Mouse (Mus musculus) right cerebral cortex, postnatal 10 days (tissue): ENCODE measurements around the gene Iqce.

ENCODE experiments used
- DNase-seq, 2 experiments: peaks; one replicate each; pipeline ENCODE4 v3.0.0; 2021; ENCODE audit warnings: low spot score in 2 of 2

Iqce gene

GRCm38 (mm10) chr5:140702103-140702513 is at the start of gene Iqce:
TSS of gene Iqce (minus strand) at chr5:140702378.
- DNase-seq = peak; percentile 97

- peak in 1 of 2 experiments; percentile 51 for DNase-seq
Measured at GRCm38 (mm10) chr5:140750925-140751324, 48.7 kb upstream of the Iqce start.

GRCm38 (mm10) chr5:140749062-140749875 is 47.1 kb upstream of the Iqce start:
- DNase-seq = peak; percentile 72 to 82

- DNase-seq = no peak
Measured at GRCm38 (mm10) chr5:140748425-140748824, 46.2 kb upstream of the Iqce start.

GRCm38 (mm10) chr5:140743706-140744131 is 41.5 kb upstream of the Iqce start:
- peak; percentile 68 to 75 for DNase-seq

- DNase-seq = no peak
Measured at GRCm38 (mm10) chr5:140741877-140742276, 39.7 kb upstream of the Iqce start.

- DNase-seq = no peak
Measured at GRCm38 (mm10) chr5:140741040-140741439, 38.9 kb upstream of the Iqce start.

GRCm38 (mm10) chr5:140739813-140740212 is 37.6 kb upstream of the Iqce start:
- DNase-seq = peak in 1 of 2 experiments; percentile 38

- DNase-seq = no peak
Measured at GRCm38 (mm10) chr5:140736166-140736565, 34.0 kb upstream of the Iqce start.

GRCm38 (mm10) chr5:140735297-140735696 is 33.1 kb upstream of the Iqce start:
- peak in 1 of 2 experiments; percentile 65 for DNase-seq

- no peak for DNase-seq
Measured at GRCm38 (mm10) chr5:140733336-140733735, 31.2 kb upstream of the Iqce start.

- DNase-seq = no peak
Measured at GRCm38 (mm10) chr5:140732195-140732594, 30.0 kb upstream of the Iqce start.

- DNase-seq = peak in 1 of 2 experiments; percentile 30
Measured at GRCm38 (mm10) chr5:140731040-140731797, 29.0 kb upstream of the Iqce start.

GRCm38 (mm10) chr5:140726946-140727740 is 25.0 kb upstream of the Iqce start:
- no peak for DNase-seq

- DNase-seq = peak; percentile 88 to 92
Measured at GRCm38 (mm10) chr5:140726062-140726839, 24.1 kb upstream of the Iqce start.

- peak; percentile 90 to 93 for DNase-seq
Measured at GRCm38 (mm10) chr5:140723822-140724221, 21.6 kb upstream of the Iqce start, which contains the start of gene Amz1. TSS of gene Amz1 (plus strand) at chr5:140724127.

- no peak for DNase-seq
Measured at GRCm38 (mm10) chr5:140722121-140722520, 19.9 kb upstream of the Iqce start.

GRCm38 (mm10) chr5:140720773-140721172 is 18.6 kb upstream of the Iqce start:
- no peak for DNase-seq

- no peak for DNase-seq
Measured at GRCm38 (mm10) chr5:140711040-140711439, 8.9 kb upstream of the Iqce start.

GRCm38 (mm10) chr5:140710315-140710714 is 8.1 kb upstream of the Iqce start:
- DNase-seq = no peak
